Mouse (Mus musculus) myocyte (in vitro differentiated cells): ENCODE data around the gene Htr5b.

Experiments used
- CEBPB ChIP-seq: IDR thresholded peaks from 2 replicates; pipeline ENCODE4 v1.6.1; 2011; ENCODE audit warnings: mild to moderate bottlenecking, moderate library complexity; ENCODE audit not compliant: poor library complexity, insufficient read depth, severe bottlenecking
- E2F4 ChIP-seq: IDR thresholded peaks from one replicate; pipeline ENCODE4 v1.6.1; 2011; ENCODE audit warnings: mild to moderate bottlenecking, control low read depth, moderate library complexity; ENCODE audit not compliant: insufficient read depth
- MAX ChIP-seq: IDR thresholded peaks from one replicate; pipeline ENCODE4 v1.6.1; 2011; ENCODE audit warnings: low read depth, mild to moderate bottlenecking, control low read depth
- MYOD1 ChIP-seq, 3 experiments: IDR thresholded peaks; one replicate each; pipeline ENCODE4 v1.6.1; 2011; ENCODE audit warnings: control low read depth in 2 of 3, low read depth in 2 of 3, mild to moderate bottlenecking in 2 of 3, moderate library complexity in 1 of 3; ENCODE audit not compliant: insufficient read length in 2 of 3, control insufficient read depth in 1 of 3
- MYOG ChIP-seq, 3 experiments: IDR thresholded peaks; one replicate each; pipeline ENCODE4 v1.6.1; 2011; ENCODE audit warnings: control low read depth in 2 of 3, low read depth in 2 of 3, mild to moderate bottlenecking in 2 of 3; ENCODE audit not compliant: insufficient read length in 2 of 3, control insufficient read depth in 1 of 3, insufficient read depth in 1 of 3
- POLR2A ChIP-seq: IDR thresholded peaks from one replicate; pipeline ENCODE4 v1.6.1; 2011; ENCODE audit warnings: low read depth, mild to moderate bottlenecking, control low read depth, moderate library complexity; ENCODE audit not compliant: insufficient read length
- POLR2AphosphoS2 ChIP-seq: IDR thresholded peaks from one replicate; pipeline ENCODE4 v1.6.1; 2011; ENCODE audit warnings: low read depth, control low read depth; ENCODE audit not compliant: insufficient read length
- REST ChIP-seq: IDR thresholded peaks from one replicate; pipeline ENCODE4 v1.6.1; 2011; ENCODE audit warnings: mild to moderate bottlenecking, control low read depth, moderate library complexity; ENCODE audit not compliant: insufficient read depth, insufficient read length
- TCF12 ChIP-seq: IDR thresholded peaks from one replicate; pipeline ENCODE4 v1.6.1; 2011; ENCODE audit warnings: mild to moderate bottlenecking, control low read depth; ENCODE audit not compliant: poor library complexity, insufficient read depth, severe bottlenecking
- USF1 ChIP-seq: IDR thresholded peaks from one replicate; pipeline ENCODE4 v1.6.1; 2011; ENCODE audit warnings: low read depth, mild to moderate bottlenecking, control low read depth, moderate library complexity

DNA sequence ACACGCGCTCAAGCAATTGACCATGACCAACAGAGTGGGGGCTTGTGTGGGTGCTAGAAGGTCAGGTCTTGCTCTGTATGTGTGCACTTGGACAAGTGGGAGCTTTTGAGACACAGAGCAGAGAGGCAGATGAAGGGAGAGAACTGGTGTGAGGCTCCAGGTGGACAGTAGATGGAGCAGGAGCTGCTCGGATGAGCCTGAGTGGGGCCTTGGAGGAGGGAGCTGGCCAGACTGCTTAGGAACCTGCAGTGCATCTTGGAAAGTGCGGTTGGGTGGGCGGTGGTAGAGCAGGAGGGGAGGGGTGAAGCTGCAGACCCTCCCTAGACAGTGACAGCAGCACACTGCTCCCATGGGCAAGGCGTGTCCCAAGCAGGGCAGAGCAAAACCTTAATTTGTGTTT is 68.2 kb downstream of the Htr5b start:
- TF ChIP-seq POLR2A (no peak), CEBPB (no peak), TCF12 (no peak), USF1 (no peak), E2F4 (no peak), MYOG (IDR thresholded peaks at IDR 0.05; ENCODE audit: control insufficient read depth in 1 of 3, insufficient read depth in 1 of 3, insufficient read length in 2 of 3, low read depth in 2 of 3) (no peak), MYOD1 (IDR thresholded peaks at IDR 0.05; ENCODE audit: control insufficient read depth in 1 of 3, insufficient read length in 2 of 3, low read depth in 2 of 3) (no peak), MAX (no peak), POLR2AphosphoS2 (no peak), REST (no peak)
